Mouse (Mus musculus): ENCODE measurements around the gene Mvb12b. TPM values are rescaled to one million over a fixed set of nuclear protein-coding genes. Genes with fewer than 3 reads are reported as not detected.

The Mvb12b gene
- polyA plus RNA-seq, 1 experiment from 2014 or later: 56.9 TPM

DNA sequence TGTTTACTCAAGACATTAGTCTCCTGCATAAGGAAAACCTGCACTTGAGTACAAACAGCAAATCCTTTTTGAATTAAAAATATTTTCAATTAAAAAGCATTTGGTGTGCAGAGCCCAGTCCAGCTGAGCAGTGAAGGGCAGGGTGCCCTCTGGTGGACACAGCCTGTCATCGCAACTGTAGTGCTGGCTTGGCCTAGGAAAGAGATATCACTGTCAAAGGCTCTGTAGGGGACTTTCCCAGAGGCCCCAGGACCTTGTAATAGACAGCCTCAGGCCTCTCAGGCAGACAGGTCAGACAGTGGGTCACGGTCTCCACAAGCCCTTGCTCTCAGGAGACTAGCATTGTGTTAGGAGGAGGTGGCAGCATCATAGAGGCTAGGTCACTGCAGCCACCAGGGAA lies 151.0 kb downstream of the Mvb12b start:
- no peak overlapping the region for H3K4me3 ChIP-seq (ENCODE audit: low read depth, low read length)
- no peak overlapping the region for H3K4me2 ChIP-seq (ENCODE audit: low read length)
- H3K4me1 ChIP-seq (ENCODE audit: control insufficient read depth, insufficient read depth, low read length): peaks cover 2% of the 10 kb centered on the region; the same call in 1 of the 2 replicates
- H3K9me3 ChIP-seq (replicated peaks; ENCODE audit: control insufficient read depth, low read length, poor library complexity, severe bottlenecking): no peaks in the 10 kb centered on the region
- WGBS: 0% methylated on average over 2 of the region's 2 CpGs
- H3K36me3 ChIP-seq (ENCODE audit: control insufficient read depth, insufficient read depth, low read length): peaks cover 9% of the 10 kb centered on the region
- H3K27me3 ChIP-seq (ENCODE audit: control insufficient read depth, insufficient read depth, low read depth, low read length): no peaks in the 10 kb centered on the region
- H3K9ac ChIP-seq (ENCODE audit: low read depth, low read length): no peak overlapping the region; the same call in 1 of the 2 replicates
- ATAC-seq: 0 out of 2 replicates have a peak, but pooled peaks have one; percentile 22
- H3K27ac ChIP-seq (ENCODE audit: low read length): no peak overlapping the region; the same call in 1 of the 2 replicates

DNA sequence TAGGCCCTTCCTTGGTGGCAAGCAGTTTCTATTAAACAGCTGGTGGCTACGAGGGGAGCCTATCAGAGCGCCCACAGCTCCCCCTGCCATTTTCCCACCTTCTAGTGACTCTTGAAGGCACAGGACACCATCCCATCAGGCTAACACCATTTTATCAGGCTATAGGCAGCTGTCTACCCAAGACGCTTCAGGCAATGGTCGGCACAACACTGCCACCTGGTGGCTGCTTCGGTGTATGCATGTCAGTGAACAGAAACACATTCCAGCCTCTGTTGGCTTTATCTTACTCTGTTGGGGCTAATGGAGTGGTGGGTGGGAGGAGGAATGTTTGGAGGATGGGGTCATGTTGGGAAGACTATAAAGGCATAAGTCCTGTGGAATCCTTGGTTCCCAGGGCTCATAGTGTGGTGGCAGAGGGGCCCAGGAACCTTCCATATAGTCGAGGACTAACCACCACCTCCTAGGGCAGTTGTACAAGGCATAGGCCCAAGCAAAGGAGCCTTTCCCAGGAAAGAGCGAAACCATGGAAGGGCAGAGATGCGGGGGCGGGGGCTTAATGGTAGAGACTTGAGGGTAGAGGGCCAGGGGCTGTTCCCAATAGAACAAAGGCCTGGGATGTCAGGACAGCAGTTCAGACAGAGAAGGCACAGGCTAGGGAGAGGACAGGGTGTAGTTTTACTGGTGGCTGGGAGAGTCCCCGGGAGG lies 152.8 kb downstream of the Mvb12b start:
- 39% methylated on average over 10 of the region's 10 CpGs for WGBS
- no peak overlapping the region for H3K4me3 ChIP-seq (ENCODE audit: low read depth, low read length)
- H3K27me3 ChIP-seq (ENCODE audit: control insufficient read depth, insufficient read depth, low read depth, low read length): no peaks in the 10 kb centered on the region
- H3K4me1 ChIP-seq (ENCODE audit: control insufficient read depth, insufficient read depth, low read length): peaks cover 2% of the 10 kb centered on the region; the same call in 1 of the 2 replicates
- ATAC-seq: peak; percentile 29; the same call in 1 of the 2 replicates
- H3K36me3 ChIP-seq (ENCODE audit: control insufficient read depth, insufficient read depth, low read length): peaks cover 16% of the 10 kb centered on the region
- no peaks in the 10 kb centered on the region for H3K9me3 ChIP-seq (replicated peaks; ENCODE audit: control insufficient read depth, low read length, poor library complexity, severe bottlenecking)
- H3K9ac ChIP-seq (ENCODE audit: low read depth, low read length): no peak overlapping the region; the same call in 1 of the 2 replicates
- H3K27ac ChIP-seq (ENCODE audit: low read length): no peak overlapping the region
- no peak overlapping the region for H3K4me2 ChIP-seq (ENCODE audit: low read length)

GRCm38 (mm10) chr2:33729701-33730100 lies 158.0 kb downstream of the Mvb12b start:
- WGBS: 34% methylated on average over 5 of the region's 5 CpGs
- Histone ChIP-seq H3K36me3 (ENCODE audit: control insufficient read depth, insufficient read depth, low read length) (peaks cover 18% of the 10 kb centered on the region), H3K4me2 (ENCODE audit: low read length) (no peak overlapping the region), H3K9ac (ENCODE audit: low read depth, low read length) (0 out of 2 replicates have a peak overlapping the region, but pooled peaks have one; percentile 33), H3K4me1 (ENCODE audit: control insufficient read depth, insufficient read depth, low read length) (0 out of 2 replicates have a peak, but pooled peaks cover 2% of the 10 kb centered on the region), H3K4me3 (ENCODE audit: low read depth, low read length) (no peak overlapping the region), H3K27ac (ENCODE audit: low read length) (no peak overlapping the region), H3K9me3 (replicated peaks; ENCODE audit: control insufficient read depth, low read length, poor library complexity, severe bottlenecking) (no peaks in the 10 kb centered on the region), H3K27me3 (ENCODE audit: control insufficient read depth, insufficient read depth, low read depth, low read length) (no peaks in the 10 kb centered on the region)
- ATAC-seq: no peak

GRCm38 (mm10) chr2:33727199-33727598 lies 160.5 kb downstream of the Mvb12b start:
- no peak overlapping the region for H3K4me3 ChIP-seq (ENCODE audit: low read depth, low read length)
- H3K36me3 ChIP-seq (ENCODE audit: control insufficient read depth, insufficient read depth, low read length): peaks cover 11% of the 10 kb centered on the region
- no peak overlapping the region for H3K9ac ChIP-seq (ENCODE audit: low read depth, low read length)
- H3K9me3 ChIP-seq (replicated peaks; ENCODE audit: control insufficient read depth, low read length, poor library complexity, severe bottlenecking): no peaks in the 10 kb centered on the region
- ATAC-seq: no peak
- no peak overlapping the region for H3K27ac ChIP-seq (ENCODE audit: low read length)
- no peak overlapping the region for H3K4me2 ChIP-seq (ENCODE audit: low read length)
- no peaks in the 10 kb centered on the region for H3K27me3 ChIP-seq (ENCODE audit: control insufficient read depth, insufficient read depth, low read depth, low read length)
- WGBS: 78% methylated on average over 6 of the region's 6 CpGs
- H3K4me1 ChIP-seq (ENCODE audit: control insufficient read depth, insufficient read depth, low read length): no peaks in the 10 kb centered on the region

DNA sequence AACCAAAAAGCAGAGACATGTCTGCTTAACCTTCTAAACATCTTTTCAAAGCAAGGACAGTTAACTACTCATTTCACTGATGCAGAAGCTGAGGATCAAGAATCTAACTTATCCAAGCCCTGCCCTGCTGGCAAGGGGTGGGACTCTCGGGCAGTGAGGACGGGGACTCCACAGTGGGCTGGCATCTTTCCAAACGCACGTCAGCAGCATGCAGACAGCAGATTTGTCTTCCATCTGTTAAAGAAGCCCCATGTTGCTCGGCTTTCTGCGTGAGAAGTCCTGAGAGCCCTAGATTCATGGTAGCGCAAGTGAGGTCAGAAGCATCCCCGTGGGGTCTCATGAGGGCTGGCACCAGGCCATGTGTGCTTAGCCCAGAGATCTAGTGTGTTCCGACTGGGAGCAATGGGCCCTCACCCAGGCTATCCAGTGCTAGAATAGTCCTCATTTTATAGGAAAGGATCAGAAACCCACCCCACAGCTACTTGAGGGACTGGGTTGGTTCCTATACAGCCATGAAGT lies 167.3 kb downstream of the Mvb12b start:
- ATAC-seq: no peak
- no peak overlapping the region for H3K4me3 ChIP-seq (ENCODE audit: low read depth, low read length)
- H3K4me1 ChIP-seq (ENCODE audit: control insufficient read depth, insufficient read depth, low read length): peaks cover 13% of the 10 kb centered on the region
- no peak overlapping the region for H3K4me2 ChIP-seq (ENCODE audit: low read length)
- 29% methylated on average over 9 of the region's 9 CpGs for WGBS
- no peaks in the 10 kb centered on the region for H3K9me3 ChIP-seq (replicated peaks; ENCODE audit: control insufficient read depth, low read length, poor library complexity, severe bottlenecking)
- no peaks in the 10 kb centered on the region for H3K36me3 ChIP-seq (ENCODE audit: control insufficient read depth, insufficient read depth, low read length)
- H3K27me3 ChIP-seq (ENCODE audit: control insufficient read depth, insufficient read depth, low read depth, low read length): peaks cover 5% of the 10 kb centered on the region; the same call in 1 of the 2 replicates
- no peak overlapping the region for H3K9ac ChIP-seq (ENCODE audit: low read depth, low read length)
- H3K27ac ChIP-seq (ENCODE audit: low read length): no peak overlapping the region

DNA sequence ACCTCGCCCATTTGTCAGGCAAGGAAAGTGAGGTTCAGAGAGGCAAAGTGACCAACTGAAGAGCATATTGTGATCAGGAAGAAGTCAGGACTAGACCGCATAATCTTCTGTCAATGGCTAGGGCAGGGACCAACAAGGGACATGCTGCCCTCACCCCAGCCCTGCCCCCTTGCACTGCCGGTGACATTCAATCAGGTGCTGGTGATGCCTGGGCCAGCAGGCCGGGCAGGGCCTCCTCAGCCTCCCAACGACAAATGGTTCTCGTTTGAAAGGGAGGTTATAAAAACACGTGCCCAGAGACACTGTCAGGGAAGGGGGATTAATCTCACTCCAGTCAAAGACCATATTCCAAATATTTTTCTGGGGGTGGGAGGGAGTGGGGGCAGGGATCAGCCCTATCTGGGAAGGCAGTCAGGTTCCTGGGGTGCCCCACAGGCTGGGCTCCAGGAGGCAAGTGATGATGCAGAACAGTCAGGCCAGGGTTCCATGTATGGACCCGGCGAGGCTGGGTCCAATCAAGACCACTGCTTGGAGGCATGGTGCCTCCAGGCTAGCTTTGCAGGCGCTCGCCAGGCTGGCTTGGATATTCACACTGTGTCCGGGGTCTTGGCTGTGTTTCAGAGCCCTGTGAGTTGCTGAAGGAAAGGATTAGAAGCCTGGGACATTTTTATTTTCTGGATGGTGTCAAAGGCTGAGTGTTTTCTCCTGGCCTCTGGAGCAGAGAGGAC lies 168.2 kb downstream of the Mvb12b start:
- H3K4me2 ChIP-seq (ENCODE audit: low read length): no peak overlapping the region
- no peak for ATAC-seq
- 51% methylated on average over 12 of the region's 12 CpGs for WGBS
- H3K36me3 ChIP-seq (ENCODE audit: control insufficient read depth, insufficient read depth, low read length): no peaks in the 10 kb centered on the region
- H3K4me3 ChIP-seq (ENCODE audit: low read depth, low read length): no peak overlapping the region
- peaks cover 17% of the 10 kb centered on the region for H3K4me1 ChIP-seq (ENCODE audit: control insufficient read depth, insufficient read depth, low read length)
- peaks cover 6% of the 10 kb centered on the region; the same call in 1 of the 2 replicates for H3K27me3 ChIP-seq (ENCODE audit: control insufficient read depth, insufficient read depth, low read depth, low read length)
- H3K9me3 ChIP-seq (replicated peaks; ENCODE audit: control insufficient read depth, low read length, poor library complexity, severe bottlenecking): no peaks in the 10 kb centered on the region
- H3K27ac ChIP-seq (ENCODE audit: low read length): no peak overlapping the region
- no peak overlapping the region for H3K9ac ChIP-seq (ENCODE audit: low read depth, low read length)

DNA sequence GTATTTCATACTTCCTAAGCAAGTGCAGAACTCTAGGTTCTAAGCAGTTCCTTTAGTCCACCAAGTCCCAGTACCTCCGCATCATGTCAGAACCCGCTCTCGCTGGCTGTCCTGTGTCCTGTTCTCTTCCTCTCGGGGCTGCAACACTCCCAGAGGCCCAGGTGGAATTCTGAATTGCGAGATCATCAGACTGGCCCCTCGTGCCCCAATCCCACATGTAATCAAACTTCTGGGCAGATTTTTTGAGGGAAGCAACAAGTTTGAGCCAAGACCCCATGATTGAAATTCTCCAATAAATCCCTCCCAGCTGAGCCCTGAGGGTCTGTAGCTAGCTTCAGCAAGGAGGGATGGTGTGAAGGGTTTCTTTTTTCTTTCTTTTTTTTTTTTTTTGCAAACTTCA lies 169.2 kb downstream of the Mvb12b start:
- Histone ChIP-seq H3K4me1 (ENCODE audit: control insufficient read depth, insufficient read depth, low read length) (peaks cover 22% of the 10 kb centered on the region), H3K4me2 (ENCODE audit: low read length) (no peak overlapping the region), H3K27ac (ENCODE audit: low read length) (no peak overlapping the region), H3K9ac (ENCODE audit: low read depth, low read length) (no peak overlapping the region), H3K9me3 (replicated peaks; ENCODE audit: control insufficient read depth, low read length, poor library complexity, severe bottlenecking) (no peaks in the 10 kb centered on the region), H3K36me3 (ENCODE audit: control insufficient read depth, insufficient read depth, low read length) (no peaks in the 10 kb centered on the region), H3K4me3 (ENCODE audit: low read depth, low read length) (no peak overlapping the region), H3K27me3 (ENCODE audit: control insufficient read depth, insufficient read depth, low read depth, low read length) (peaks cover 6% of the 10 kb centered on the region; the same call in 1 of the 2 replicates)
- 74% methylated on average over 6 of the region's 6 CpGs for WGBS
- ATAC-seq: no peak

DNA sequence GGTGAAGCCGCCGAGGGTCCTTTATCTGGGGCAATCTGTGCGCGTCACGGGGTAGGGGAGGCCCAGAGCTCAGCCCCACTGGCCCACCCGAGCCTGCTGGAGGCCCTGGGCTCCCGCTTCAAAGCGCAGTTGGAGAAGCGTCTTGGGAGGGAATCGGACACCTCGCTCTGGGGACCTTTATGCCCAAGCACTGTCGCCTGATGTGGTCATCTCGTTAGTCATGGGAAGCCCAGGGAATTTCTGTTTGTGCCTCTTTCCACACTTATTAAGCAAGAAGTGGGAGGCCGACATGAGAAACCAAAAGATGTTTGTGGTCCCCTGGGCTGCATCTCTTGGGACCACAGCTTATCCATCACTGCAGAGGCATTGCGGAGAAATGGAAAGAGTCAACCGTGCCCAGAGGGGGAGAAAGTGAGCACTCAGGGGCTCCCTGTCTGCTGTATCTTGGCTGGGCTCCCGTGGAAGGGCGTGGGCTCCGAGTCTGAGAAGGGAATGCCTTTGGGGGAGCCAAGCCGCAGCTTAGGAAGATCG lies 169.9 kb downstream of the Mvb12b start:
- Histone ChIP-seq H3K27ac (ENCODE audit: low read length) (no peak overlapping the region), H3K9me3 (replicated peaks; ENCODE audit: control insufficient read depth, low read length, poor library complexity, severe bottlenecking) (no peaks in the 10 kb centered on the region), H3K9ac (ENCODE audit: low read depth, low read length) (no peak overlapping the region), H3K27me3 (ENCODE audit: control insufficient read depth, insufficient read depth, low read depth, low read length) (peaks cover 6% of the 10 kb centered on the region; the same call in 1 of the 2 replicates), H3K4me1 (ENCODE audit: control insufficient read depth, insufficient read depth, low read length) (peaks cover 26% of the 10 kb centered on the region), H3K4me3 (ENCODE audit: low read depth, low read length) (no peak overlapping the region), H3K4me2 (ENCODE audit: low read length) (0 out of 2 replicates have a peak overlapping the region, but pooled peaks have one; percentile 15), H3K36me3 (ENCODE audit: control insufficient read depth, insufficient read depth, low read length) (no peaks in the 10 kb centered on the region)
- no peak for ATAC-seq
- WGBS: 10% methylated on average over 21 of the region's 21 CpGs
